Mouse (Mus musculus): ENCODE measurements around the gene Grap.

DNA sequence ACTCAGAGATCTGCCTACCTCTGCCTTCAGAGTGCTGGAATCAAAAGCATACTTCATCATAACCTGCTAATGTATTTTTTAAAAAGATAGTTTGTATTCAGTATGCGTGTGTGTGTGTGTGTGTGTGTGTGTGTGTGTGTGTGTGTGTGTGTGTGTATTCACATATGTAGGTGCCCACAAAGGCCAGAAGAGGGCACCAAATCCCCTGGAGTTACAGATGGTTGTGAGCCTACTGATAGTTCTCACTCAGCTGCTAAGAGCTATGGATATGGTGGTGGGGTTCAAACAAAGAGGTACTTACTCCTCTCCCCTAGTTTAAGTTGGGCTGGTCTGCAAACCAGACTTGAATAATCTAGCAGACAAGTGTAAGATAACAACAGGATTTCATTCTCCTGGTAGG lies 26.6 kb upstream of the Grap start:
- no peak for TF ChIP-seq CTCF (IDR thresholded peaks at IDR 0.05; ENCODE audit: control insufficient read depth, insufficient read depth, insufficient read length)
- no peak for TF ChIP-seq MAX (IDR thresholded peaks at IDR 0.05)
- TF ChIP-seq USF1 (IDR thresholded peaks at IDR 0.05; ENCODE audit: low read depth), result no peak
- no peak for TF ChIP-seq MYOG (IDR thresholded peaks at IDR 0.05; ENCODE audit: control insufficient read depth, extremely low read depth, insufficient read length)
- TF ChIP-seq MYOD1 (IDR thresholded peaks at IDR 0.05; ENCODE audit: control insufficient read depth, insufficient read length, low read depth), result no peak
- TF ChIP-seq CEBPB (IDR thresholded peaks at IDR 0.05; ENCODE audit: low read depth), result no peak
- no peak for TF ChIP-seq FOSL1 (IDR thresholded peaks at IDR 0.05; ENCODE audit: insufficient read depth, low read length, poor library complexity, severe bottlenecking)
